Mouse (Mus musculus) monocyte, adult 5-6 weeks (primary cell): ENCODE measurements around the gene Btbd9. TPM values are rescaled to one million over a fixed set of nuclear protein-coding genes. Genes with fewer than 3 reads are reported as not detected.

Experiments
- ATAC-seq: fragments of 153-309, 156-312 bp; replicated peaks from 2 replicates; pipeline ENCODE4 v1.8.0; 2017; ENCODE audit warnings: mild to moderate bottlenecking; ENCODE audit not compliant: low TSS enrichment, insufficient number of reproducible peaks, severe bottlenecking, poor library complexity, low FRiP score
- total RNA-seq: library from RNA; stranded (forward); fragments of 200-1000, 200-491, 200-594 nt; gene quantifications from 3 replicates; pipeline ENCODE4 v1.2.3, GENCODE M21; 2017

The Btbd9 gene
- total RNA-seq, 1 experiment from 2014 or later: 25.3 TPM

- ATAC-seq: no peak
Observed at GRCm38 (mm10) chr17:30194629-30195445, 381.5 kb downstream of the Btbd9 start.

- no peak for ATAC-seq
Observed at GRCm38 (mm10) chr17:30194091-30194490, 382.2 kb downstream of the Btbd9 start.

GRCm38 (mm10) chr17:30193615-30194014 is 382.7 kb downstream of the Btbd9 start:
- ATAC-seq: no peak

- no peak for ATAC-seq
Observed at GRCm38 (mm10) chr17:30192416-30193005, 383.8 kb downstream of the Btbd9 start.

- ATAC-seq: no peak
Observed at GRCm38 (mm10) chr17:30191097-30191640, 385.1 kb downstream of the Btbd9 start.

GRCm38 (mm10) chr17:30188031-30188981 is 388.0 kb downstream of the Btbd9 start:
- no peak for ATAC-seq

GRCm38 (mm10) chr17:30187581-30187980 is 388.7 kb downstream of the Btbd9 start:
- no peak for ATAC-seq

- ATAC-seq: no peak
Observed at GRCm38 (mm10) chr17:30187154-30187553, 389.1 kb downstream of the Btbd9 start.

GRCm38 (mm10) chr17:30183561-30183960 is 392.7 kb downstream of the Btbd9 start:
- ATAC-seq: no peak

GRCm38 (mm10) chr17:30182063-30182462 is 394.2 kb downstream of the Btbd9 start:
- no peak for ATAC-seq

- ATAC-seq: no peak
Observed at GRCm38 (mm10) chr17:30181554-30181953, 394.7 kb downstream of the Btbd9 start.

GRCm38 (mm10) chr17:30180197-30180596 is 396.1 kb downstream of the Btbd9 start:
- no peak for ATAC-seq

GRCm38 (mm10) chr17:30178402-30178801 is 397.9 kb downstream of the Btbd9 start:
- ATAC-seq: no peak

GRCm38 (mm10) chr17:30177435-30177834 is 398.9 kb downstream of the Btbd9 start:
- no peak for ATAC-seq

Other genes starting within 250 kb of the Btbd9 start
- gene Dnah8, start 47.9 kb upstream of the Btbd9 start, total RNA-seq: 6.8 to 31.9 TPM (median 10.6 TPM) in 3 replicates
- gene Glo1, start 50.4 kb upstream of the Btbd9 start, total RNA-seq: 36.2 to 42.7 TPM (median 39.8 TPM) in 3 replicates